Mouse (Mus musculus) C2C12 (cell line): Measurements from ENCODE around the gene Dmrtb1. TPM values are rescaled to one million over a fixed set of nuclear protein-coding genes. Genes with fewer than 3 reads are reported as not detected.

ENCODE experiments used
- H3K27me3 ChIP-seq: one replicate; pipeline ENCODE4 v1.6.1; 2011; ENCODE audit not compliant: control insufficient read depth, insufficient read depth, insufficient read length
- H3K36me3 ChIP-seq: one replicate; pipeline ENCODE4 v1.6.1; 2011; ENCODE audit not compliant: control insufficient read depth, insufficient read depth
- H3K4me3 ChIP-seq: one replicate; pipeline ENCODE4 v1.5.1; 2011; ENCODE audit warnings: mild to moderate bottlenecking, control low read depth; ENCODE audit not compliant: poor library complexity, insufficient read depth, severe bottlenecking
- H3K79me2 ChIP-seq: one replicate; pipeline ENCODE4 v1.6.1; 2011; ENCODE audit not compliant: control insufficient read depth, insufficient read depth
- H3K79me3 ChIP-seq: one replicate; pipeline ENCODE4 v1.6.1; 2011; ENCODE audit warnings: low read depth, control low read depth
- H3ac ChIP-seq: one replicate; pipeline ENCODE3; 2011; ENCODE audit warnings: low read depth; ENCODE audit not compliant: control insufficient read depth, insufficient read length
- CEBPB ChIP-seq: IDR thresholded peaks from one replicate; pipeline ENCODE4 v1.6.1; 2011; ENCODE audit warnings: low read depth, mild to moderate bottlenecking, control low read depth, moderate library complexity
- CTCF ChIP-seq: IDR thresholded peaks from one replicate; pipeline ENCODE4 v1.5.1; 2011; ENCODE audit not compliant: control insufficient read depth, insufficient read depth, insufficient read length
- FOSL1 ChIP-seq: IDR thresholded peaks from one replicate; pipeline ENCODE4 v1.8.0; 2011; ENCODE audit warnings: mild to moderate bottlenecking, low read length; ENCODE audit not compliant: poor library complexity, insufficient read depth, severe bottlenecking
- MAX ChIP-seq: IDR thresholded peaks from one replicate; pipeline ENCODE4 v1.6.1; 2011; ENCODE audit warnings: mild to moderate bottlenecking, control low read depth
- MYOD1 ChIP-seq: IDR thresholded peaks from one replicate; pipeline ENCODE4 v1.6.1; 2011; ENCODE audit warnings: low read depth; ENCODE audit not compliant: control insufficient read depth, insufficient read length
- MYOG ChIP-seq: IDR thresholded peaks from one replicate; pipeline ENCODE4 v1.6.1; 2011; ENCODE audit not compliant: control insufficient read depth, insufficient read length; ENCODE audit errors: extremely low read depth
- USF1 ChIP-seq: IDR thresholded peaks from one replicate; pipeline ENCODE4 v1.6.1; 2011; ENCODE audit warnings: low read depth, mild to moderate bottlenecking, control low read depth, moderate library complexity
- long read RNA-seq, 2 experiments: library from polyadenylated mRNA; unstranded; transcript quantifications; one replicate each; pipeline ENCODE4 v2.0.0; 2019 to 2020
- polyA plus RNA-seq: library from polyadenylated mRNA; unstranded; fragments of >200 nt; fragmentation: generic; extraction: Trizol; gene quantifications from one replicate; pipeline ENCODE4 v1.2.1, GENCODE M21; 2012; ENCODE audit warnings: missing spikeins

Dmrtb1 gene
- 0.05 TPM for polyA plus RNA-seq
- long read RNA-seq, experiment 1, result 0 reads
- long read RNA-seq, experiment 2, result 0 reads

DNA sequence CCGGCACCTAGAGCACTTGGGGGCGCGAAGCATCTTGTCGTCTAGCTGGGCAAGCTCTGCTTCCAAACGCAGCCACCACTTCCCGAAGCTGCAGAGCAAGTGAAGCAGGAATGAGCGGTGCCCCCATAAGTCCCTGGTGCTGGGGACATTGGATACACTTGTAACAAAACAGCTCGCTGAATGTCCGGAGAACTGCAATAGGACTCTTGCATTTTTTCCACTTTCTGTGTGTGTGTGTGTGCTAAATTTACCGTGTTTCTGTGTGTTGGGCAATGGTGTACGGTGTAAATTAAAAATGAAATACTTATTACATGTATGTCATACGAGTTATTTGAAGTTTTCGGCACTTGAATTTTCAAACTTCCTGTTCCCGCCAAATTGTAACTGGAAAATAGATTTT lies at the start of gene Dmrtb1:
Gene Dmrtb1 (minus strand): TSS at position 101 of the 400 bp plus-strand sequence.
- TF ChIP-seq MYOG (no peak), USF1 (no peak), MYOD1 (no peak), CEBPB (no peak), CTCF (no peak), FOSL1 (no peak), MAX (no peak)
- Histone ChIP-seq H3K79me3 (no peaks in the 10 kb centered on the region), H3ac (no peak within 1 kb of the TSS), H3K36me3 (no peaks in the 10 kb centered on the region), H3K27me3 (peaks cover 52% of the 10 kb centered on the region), H3K4me3 (no peak within 1 kb of the TSS), H3K79me2 (no peaks in the 10 kb centered on the region)

DNA sequence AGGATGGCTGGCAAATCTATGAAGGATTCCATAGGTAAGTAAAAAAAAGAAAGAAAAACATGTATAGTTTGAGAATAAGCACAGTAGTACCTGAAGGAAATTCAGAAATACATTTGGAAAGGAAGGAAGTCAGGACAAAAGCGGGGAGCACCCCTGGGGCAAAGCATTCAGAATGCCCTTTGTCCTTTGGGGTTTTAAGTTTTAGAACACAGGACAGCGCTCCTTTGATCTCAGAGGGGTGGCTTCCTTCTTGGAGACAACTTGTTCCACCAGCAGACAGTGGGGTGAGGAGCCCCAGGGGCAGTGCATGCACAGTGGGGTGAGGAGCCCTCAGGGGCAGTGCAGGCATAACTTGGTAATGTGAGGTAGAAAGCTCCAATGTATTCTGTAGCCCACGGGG lies 49.6 kb upstream of the Dmrtb1 start:
- Histone ChIP-seq H3K79me3 (no peaks in the 10 kb centered on the region), H3K27me3 (peaks cover 32% of the 10 kb centered on the region), H3K79me2 (no peaks in the 10 kb centered on the region), H3K4me3 (no peak overlapping the region), H3K36me3 (no peaks in the 10 kb centered on the region), H3ac (no peak overlapping the region)
- TF ChIP-seq FOSL1 (no peak), MYOD1 (no peak), MYOG (no peak), CEBPB (no peak), USF1 (no peak), CTCF (no peak), MAX (no peak)

- H3K79me3 ChIP-seq, result no peaks in the 10 kb centered on the region
- no peak overlapping the region for H3ac ChIP-seq
- TF ChIP-seq MAX (no peak), CEBPB (no peak), USF1 (no peak), MYOD1 (no peak), CTCF (no peak), FOSL1 (no peak), MYOG (no peak)
- H3K27me3 ChIP-seq, result peaks cover 32% of the 10 kb centered on the region
- no peaks in the 10 kb centered on the region for H3K79me2 ChIP-seq
- no peaks in the 10 kb centered on the region for H3K36me3 ChIP-seq
- no peak overlapping the region for H3K4me3 ChIP-seq
Measured at GRCm38 (mm10) chr4:107732624-107733023, 48.6 kb upstream of the Dmrtb1 start.

GRCm38 (mm10) chr4:107732182-107732581 lies 48.2 kb upstream of the Dmrtb1 start:
- Histone ChIP-seq H3K79me3 (no peaks in the 10 kb centered on the region), H3K79me2 (no peaks in the 10 kb centered on the region), H3K36me3 (no peaks in the 10 kb centered on the region), H3K4me3 (no peak overlapping the region), H3ac (no peak overlapping the region), H3K27me3 (peaks cover 35% of the 10 kb centered on the region)
- TF ChIP-seq MAX (no peak), CEBPB (no peak), MYOG (no peak), USF1 (no peak), CTCF (no peak), FOSL1 (no peak), MYOD1 (no peak)

GRCm38 (mm10) chr4:107731088-107731465 lies 47.0 kb upstream of the Dmrtb1 start:
- H3K79me3 ChIP-seq, result no peaks in the 10 kb centered on the region
- H3K4me3 ChIP-seq, result no peak overlapping the region
- no peaks in the 10 kb centered on the region for H3K79me2 ChIP-seq
- TF ChIP-seq MYOG (no peak), CEBPB (no peak), FOSL1 (no peak), MAX (no peak), CTCF (no peak), USF1 (no peak), MYOD1 (no peak)
- H3K36me3 ChIP-seq, result no peaks in the 10 kb centered on the region
- peaks cover 40% of the 10 kb centered on the region for H3K27me3 ChIP-seq
- no peak overlapping the region for H3ac ChIP-seq

DNA sequence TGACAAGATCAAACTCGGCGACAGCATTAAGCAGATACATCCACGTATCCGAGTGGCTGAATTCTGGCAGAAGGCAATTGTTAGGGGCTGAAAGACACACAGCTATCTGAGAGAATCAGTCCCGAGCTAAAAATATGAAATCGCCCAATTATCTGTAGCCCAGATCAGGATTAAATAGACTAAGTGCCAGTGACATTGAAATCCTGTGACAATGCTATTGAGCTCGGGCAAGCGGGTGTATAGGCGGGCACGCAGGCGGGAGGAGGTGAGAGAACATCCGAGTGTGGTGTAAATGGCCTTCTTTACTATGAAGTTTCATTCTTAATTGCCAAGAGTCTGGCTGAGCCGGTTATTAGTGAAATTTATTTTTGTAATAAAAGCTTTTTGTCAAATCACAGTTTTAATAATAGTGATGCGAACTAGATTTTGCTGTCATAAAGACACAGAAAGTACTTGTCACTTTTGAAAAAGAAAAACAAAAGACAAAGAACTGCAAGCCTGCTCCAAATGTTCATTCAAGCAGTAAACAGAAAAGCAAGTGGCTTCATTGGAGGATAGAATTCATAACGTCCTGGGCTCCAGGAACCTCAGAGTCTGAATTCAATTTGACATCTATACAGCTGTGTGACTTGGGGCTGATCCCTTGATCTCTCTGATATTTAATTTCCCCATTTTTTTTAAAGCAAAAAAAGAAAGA lies 46.5 kb upstream of the Dmrtb1 start:
- Histone ChIP-seq H3K79me2 (no peaks in the 10 kb centered on the region), H3K4me3 (no peak overlapping the region), H3K27me3 (peaks cover 44% of the 10 kb centered on the region), H3K79me3 (no peaks in the 10 kb centered on the region), H3ac (no peak overlapping the region), H3K36me3 (no peaks in the 10 kb centered on the region)
- TF ChIP-seq CTCF, result no peak
- no peak for TF ChIP-seq MYOG
